Mouse (Mus musculus): ENCODE results near the gene Gspt1. TPM values are rescaled to one million over a fixed set of nuclear protein-coding genes. Genes with fewer than 3 reads are reported as not detected.
"Not testable (repeated sequence)": the region's sequence is repeated elsewhere in the genome, so short reads cannot be mapped to it uniquely, and the experiment has no call there.

The Gspt1 gene
- total RNA-seq (2021) = 10 to 100 TPM; 62.5 to 69.6 TPM
- long read RNA-seq, experiment 1, transcript Gspt1-201 (15 exons, 2,898 nt) = major isoform, 35 of 66 reads
- long read RNA-seq, experiment 1, transcript Gspt1-205 (15 exons, 3,716 nt) = minor isoform, 29 of 66 reads
- long read RNA-seq, experiment 1, partial matches to known transcripts = 1 of 66 reads
- long read RNA-seq, experiment 1, other reads (novel, unspliced or antisense) = 1 of 66 reads
- long read RNA-seq, experiment 2, transcript Gspt1-201 (15 exons, 2,898 nt) = major isoform, 44 of 74 reads
- long read RNA-seq, experiment 2, transcript Gspt1-205 (15 exons, 3,716 nt) = minor isoform, 27 of 74 reads
- long read RNA-seq, experiment 2, partial matches to known transcripts = 0 of 74 reads
- long read RNA-seq, experiment 2, other reads (novel, unspliced or antisense) = 3 of 74 reads

GRCm38 (mm10) chr16:11253898-11254722 lies at the start of gene Gspt1:
Gene Gspt1 (minus strand): TSS chr16:11254325.
- intact Hi-C loops (cut with DNase I) = loop anchor here (2.0 to 5.0 kb wide), 3 partner anchors 52 to 707 kb away; partner anchors contain the start of genes Clec16a, Rsl1d1 and Snx29
- peak; percentile 97 to 98 for DNase-seq

GRCm38 (mm10) chr16:11303741-11304140 lies 49.6 kb upstream of the Gspt1 start:
- intact Hi-C loops (cut with DNase I) = no loop called here
- DNase-seq = no peak

- intact Hi-C loops (cut with DNase I) = not testable (repeated sequence)
- peak in 1 of 2 experiments; percentile 14 for DNase-seq
Measured at GRCm38 (mm10) chr16:11297700-11298099, 43.6 kb upstream of the Gspt1 start.

- intact Hi-C loops (cut with DNase I); DNase-seq: not testable (repeated sequence)
Measured at GRCm38 (mm10) chr16:11295583-11295982, 41.5 kb upstream of the Gspt1 start.

GRCm38 (mm10) chr16:11288873-11289272 lies 34.7 kb upstream of the Gspt1 start:
- DNase-seq; intact Hi-C loops (cut with DNase I): not testable (repeated sequence)

- intact Hi-C loops (cut with DNase I) = no loop called here
- DNase-seq = no peak
Measured at GRCm38 (mm10) chr16:11285949-11286348, 31.8 kb upstream of the Gspt1 start.

- intact Hi-C loops (cut with DNase I) = no loop called here
- no peak for DNase-seq
Measured at GRCm38 (mm10) chr16:11284881-11285280, 30.8 kb upstream of the Gspt1 start.

- DNase-seq = peak; percentile 1 to 3
- intact Hi-C loops (cut with DNase I) = no loop called here
Measured at GRCm38 (mm10) chr16:11282655-11283232, 28.6 kb upstream of the Gspt1 start.

- intact Hi-C loops (cut with DNase I) = no loop called here
- DNase-seq = no peak
Measured at GRCm38 (mm10) chr16:11278778-11279177, 24.7 kb upstream of the Gspt1 start.

GRCm38 (mm10) chr16:11276888-11277287 lies 22.8 kb upstream of the Gspt1 start:
- intact Hi-C loops (cut with DNase I) = no loop called here

GRCm38 (mm10) chr16:11271073-11271472 lies 16.9 kb upstream of the Gspt1 start:
- DNase-seq = no peak
- intact Hi-C loops (cut with DNase I) = no loop called here

More at GRCm38 (mm10) chr16:11276888-11277287, 22.8 kb upstream of the Gspt1 start:
- no peak for DNase-seq

GRCm38 (mm10) chr16:11270642-11271041 lies 16.5 kb upstream of the Gspt1 start:
- intact Hi-C loops (cut with DNase I) = no loop called here

GRCm38 (mm10) chr16:11269808-11270207 lies 15.7 kb upstream of the Gspt1 start:
- intact Hi-C loops (cut with DNase I) = no loop called here
- no peak for DNase-seq

More at GRCm38 (mm10) chr16:11270642-11271041, 16.5 kb upstream of the Gspt1 start:
- no peak for DNase-seq

GRCm38 (mm10) chr16:11266556-11266955 lies 12.4 kb upstream of the Gspt1 start:
- intact Hi-C loops (cut with DNase I) = no loop called here

GRCm38 (mm10) chr16:11263266-11263665 lies 9.1 kb upstream of the Gspt1 start:
- intact Hi-C loops (cut with DNase I) = no loop called here
- no peak for DNase-seq

More at GRCm38 (mm10) chr16:11266556-11266955, 12.4 kb upstream of the Gspt1 start:
- no peak for DNase-seq

- no peak for DNase-seq
- intact Hi-C loops (cut with DNase I) = loop anchor here (5.0 kb wide), 3 partner anchors 52 to 707 kb away; partner anchors contain the start of genes Clec16a and Rsl1d1
Measured at GRCm38 (mm10) chr16:11254723-11255164, 619 bp upstream of the Gspt1 start.

GRCm38 (mm10) chr16:11253065-11253831 lies 877 bp downstream of the Gspt1 start:
- peak; percentile 61 to 66 for DNase-seq
- intact Hi-C loops (cut with DNase I) = loop anchor here (2.0 to 5.0 kb wide), 3 partner anchors 51 to 706 kb away; partner anchors contain the start of genes Clec16a, Rsl1d1 and Snx29

GRCm38 (mm10) chr16:11247791-11248190 lies 6.3 kb downstream of the Gspt1 start:
- intact Hi-C loops (cut with DNase I) = no loop called here
- DNase-seq = no peak

- intact Hi-C loops (cut with DNase I) = no loop called here
Measured at GRCm38 (mm10) chr16:11245767-11246166, 8.4 kb downstream of the Gspt1 start.

GRCm38 (mm10) chr16:11242401-11242800 lies 11.7 kb downstream of the Gspt1 start:
- intact Hi-C loops (cut with DNase I) = no loop called here
- DNase-seq = no peak

More at GRCm38 (mm10) chr16:11245767-11246166, 8.4 kb downstream of the Gspt1 start:
- no peak for DNase-seq
